Mouse (Mus musculus): Measurements from ENCODE around the gene Ptpre. TPM values are rescaled to one million over a fixed set of nuclear protein-coding genes. Genes with fewer than 3 reads are reported as not detected.

Ptpre gene
- polyA plus RNA-seq, 1 experiment from 2014 or later, result 2.2 TPM

DNA sequence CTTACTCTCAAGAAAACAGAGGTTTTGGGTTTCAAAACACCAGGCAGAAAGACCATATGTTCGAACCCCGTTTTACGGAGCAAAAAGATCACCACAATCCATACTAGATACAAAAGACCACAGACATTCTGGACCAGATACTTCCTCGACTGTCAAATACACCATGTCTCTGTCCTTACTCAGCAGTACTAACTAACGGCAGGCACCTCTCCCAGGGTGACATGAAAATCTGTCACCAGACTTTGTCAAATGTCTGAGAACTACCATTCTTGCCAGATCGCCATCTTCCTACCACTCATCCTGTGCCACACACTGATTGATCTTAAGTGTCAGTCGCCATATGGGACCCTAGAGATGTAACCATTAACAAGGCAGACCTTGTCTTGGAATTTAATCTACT, 177.9 kb downstream of the Ptpre start:
- peak overlapping the region; percentile 92 for H3K9ac ChIP-seq (replicated peaks)
- no peaks in the 10 kb centered on the region for H3K9me3 ChIP-seq
- peaks cover 3% of the 10 kb centered on the region; the same call in 1 of the 2 replicates for H3K36me3 ChIP-seq
- H3K4me1 ChIP-seq (replicated peaks), result peaks cover 30% of the 10 kb centered on the region
- H3K4me3 ChIP-seq (replicated peaks), result peak overlapping the region; percentile 87
- no peak for ATAC-seq (ENCODE audit: insufficient number of reproducible peaks, insufficient read depth, low FRiP score, low TSS enrichment, low read depth)
- WGBS, result 2% methylated on average over 7 of the region's 7 CpGs
- no peak overlapping the region for H3K27ac ChIP-seq
- H3K27me3 ChIP-seq, result no peaks in the 10 kb centered on the region
- peak overlapping the region; percentile 78 for H3K4me2 ChIP-seq

GRCm38 (mm10) chr7:135715642-135716444, 178.6 kb downstream of the Ptpre start, which contains the start of gene Mki67:
Mki67 (minus strand) TSS chr7:135716361.
- Histone ChIP-seq H3K27me3 (no peaks in the 10 kb centered on the region), H3K9ac (replicated peaks) (peak within 1 kb of the TSS; percentile 92), H3K9me3 (no peaks in the 10 kb centered on the region), H3K4me1 (replicated peaks) (peaks cover 30% of the 10 kb centered on the region), H3K4me3 (replicated peaks) (peak within 1 kb of the TSS; percentile 87), H3K4me2 (peak within 1 kb of the TSS; percentile 78), H3K27ac (peak within 1 kb of the TSS; percentile 81), H3K36me3 (no peaks in the 10 kb centered on the region)
- peak; percentile 58 for ATAC-seq (ENCODE audit: insufficient number of reproducible peaks, insufficient read depth, low FRiP score, low TSS enrichment, low read depth)
- under 1% methylated on average over 80 of the region's 82 CpGs for WGBS

DNA sequence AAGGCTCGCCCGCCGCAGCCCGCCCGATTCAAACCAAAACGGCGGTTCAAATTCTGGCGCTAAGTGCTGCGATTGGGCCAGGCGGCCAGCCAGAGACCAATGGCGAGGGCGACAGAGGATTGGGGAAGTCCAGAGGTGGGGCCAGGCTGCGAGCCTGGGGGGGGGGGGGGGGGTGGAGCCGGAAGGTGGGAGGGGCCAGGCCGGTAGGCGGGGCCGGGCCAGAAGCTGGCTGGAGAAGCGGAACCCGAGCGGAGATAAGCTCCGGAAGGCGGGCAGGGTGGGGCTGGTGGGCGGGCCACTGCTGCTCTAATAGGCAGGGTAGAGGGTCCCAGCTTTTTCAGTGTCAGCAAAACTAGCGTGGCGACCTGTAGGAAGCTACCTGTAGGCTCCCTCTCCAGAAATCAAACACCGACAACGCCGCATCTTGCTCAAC, 179.2 kb downstream of the Ptpre start:
- no peaks in the 10 kb centered on the region for H3K9me3 ChIP-seq
- peak overlapping the region; percentile 81 for H3K27ac ChIP-seq
- peak; percentile 98 for ATAC-seq (ENCODE audit: insufficient number of reproducible peaks, insufficient read depth, low FRiP score, low TSS enrichment, low read depth)
- peak overlapping the region; percentile 92 for H3K9ac ChIP-seq (replicated peaks)
- H3K4me3 ChIP-seq (replicated peaks), result peak overlapping the region; percentile 87
- no peaks in the 10 kb centered on the region for H3K27me3 ChIP-seq
- peaks cover 30% of the 10 kb centered on the region for H3K4me1 ChIP-seq (replicated peaks)
- no peaks in the 10 kb centered on the region for H3K36me3 ChIP-seq
- H3K4me2 ChIP-seq, result peak overlapping the region; percentile 78
- 0% methylated on average over 28 of the region's 28 CpGs for WGBS

- Histone ChIP-seq H3K4me3 (replicated peaks) (peak overlapping the region; percentile 87), H3K27me3 (no peaks in the 10 kb centered on the region), H3K9me3 (no peaks in the 10 kb centered on the region), H3K27ac (peak overlapping the region; percentile 45; the same call in 1 of the 2 replicates), H3K4me2 (peak overlapping the region; percentile 78), H3K4me1 (replicated peaks) (peaks cover 30% of the 10 kb centered on the region), H3K36me3 (no peaks in the 10 kb centered on the region), H3K9ac (replicated peaks) (no peak overlapping the region)
- WGBS, result 57% methylated on average over 7 of the region's 7 CpGs
- ATAC-seq (ENCODE audit: insufficient number of reproducible peaks, insufficient read depth, low FRiP score, low TSS enrichment, low read depth), result no peak
These were observed 179.8 kb downstream of the Ptpre start for GRCm38 (mm10) chr7:135716968-135717557.

DNA sequence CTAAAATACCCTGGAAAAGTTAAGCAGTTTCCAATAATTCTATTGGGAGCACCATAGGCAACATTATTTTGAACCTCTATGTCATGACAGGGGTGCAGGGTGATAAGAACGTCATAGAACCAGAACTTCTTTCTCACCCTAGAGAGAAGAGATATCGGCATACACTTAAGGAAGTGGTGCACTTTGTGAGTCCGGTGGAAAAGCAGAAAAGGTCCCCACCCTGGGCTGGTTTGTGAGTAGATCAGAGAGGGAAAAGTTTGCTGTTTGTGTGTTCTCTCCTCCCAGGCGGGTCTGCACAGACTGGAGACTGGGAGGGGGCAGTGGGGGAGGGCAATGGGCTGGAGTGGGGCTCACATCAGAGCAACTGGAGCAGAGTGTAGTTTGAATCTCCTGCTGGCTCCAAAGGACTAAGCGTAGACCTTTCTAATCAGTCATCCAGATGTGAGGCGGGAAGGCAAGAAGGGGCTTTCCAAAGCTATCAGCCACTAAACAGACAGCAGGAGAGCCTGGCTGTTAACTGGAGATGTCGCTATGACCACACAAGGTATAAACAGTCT, 184.2 kb downstream of the Ptpre start:
- ATAC-seq (ENCODE audit: insufficient number of reproducible peaks, insufficient read depth, low FRiP score, low TSS enrichment, low read depth), result no peak
- Histone ChIP-seq H3K4me2 (no peak overlapping the region), H3K4me1 (replicated peaks) (peaks cover 5% of the 10 kb centered on the region), H3K27me3 (no peaks in the 10 kb centered on the region), H3K9ac (replicated peaks) (no peak overlapping the region), H3K9me3 (no peaks in the 10 kb centered on the region), H3K27ac (no peak overlapping the region), H3K36me3 (no peaks in the 10 kb centered on the region), H3K4me3 (replicated peaks) (no peak overlapping the region)
- WGBS, result 61% methylated on average over 7 of the region's 7 CpGs

- WGBS, result 87% methylated on average over 6 of the region's 6 CpGs
- Histone ChIP-seq H3K9me3 (no peaks in the 10 kb centered on the region), H3K4me3 (replicated peaks) (no peak overlapping the region), H3K36me3 (no peaks in the 10 kb centered on the region), H3K27me3 (no peaks in the 10 kb centered on the region), H3K27ac (no peak overlapping the region), H3K4me1 (replicated peaks) (peaks cover under 1% of the 10 kb centered on the region), H3K9ac (replicated peaks) (no peak overlapping the region), H3K4me2 (no peak overlapping the region)
- no peak for ATAC-seq (ENCODE audit: insufficient number of reproducible peaks, insufficient read depth, low FRiP score, low TSS enrichment, low read depth)
These were observed 184.9 kb downstream of the Ptpre start for GRCm38 (mm10) chr7:135722011-135722838.

GRCm38 (mm10) chr7:135723672-135724341, 186.5 kb downstream of the Ptpre start:
- no peak overlapping the region for H3K27ac ChIP-seq
- H3K4me1 ChIP-seq (replicated peaks), result no peaks in the 10 kb centered on the region; the same call in 1 of the 2 replicates
- no peak overlapping the region for H3K4me3 ChIP-seq (replicated peaks)
- no peak overlapping the region for H3K4me2 ChIP-seq
- H3K9me3 ChIP-seq, result no peaks in the 10 kb centered on the region
- no peaks in the 10 kb centered on the region for H3K27me3 ChIP-seq
- H3K36me3 ChIP-seq, result no peaks in the 10 kb centered on the region
- no peak overlapping the region for H3K9ac ChIP-seq (replicated peaks)
- 75% methylated on average over 6 of the region's 6 CpGs for WGBS
- ATAC-seq (ENCODE audit: insufficient number of reproducible peaks, insufficient read depth, low FRiP score, low TSS enrichment, low read depth), result no peak

GRCm38 (mm10) chr7:135726707-135727106, 189.4 kb downstream of the Ptpre start:
- Histone ChIP-seq H3K4me1 (replicated peaks) (no peaks in the 10 kb centered on the region; the same call in 1 of the 2 replicates), H3K27me3 (no peaks in the 10 kb centered on the region), H3K9me3 (no peaks in the 10 kb centered on the region), H3K36me3 (no peaks in the 10 kb centered on the region), H3K4me3 (replicated peaks) (no peak overlapping the region), H3K9ac (replicated peaks) (no peak overlapping the region), H3K4me2 (no peak overlapping the region), H3K27ac (no peak overlapping the region)
- ATAC-seq (ENCODE audit: insufficient number of reproducible peaks, insufficient read depth, low FRiP score, low TSS enrichment, low read depth), result no peak
- WGBS, result 79% methylated on average over 1 of the region's 1 CpGs

- Histone ChIP-seq H3K36me3 (no peaks in the 10 kb centered on the region), H3K9me3 (no peaks in the 10 kb centered on the region), H3K4me1 (replicated peaks) (no peaks in the 10 kb centered on the region; the same call in 1 of the 2 replicates), H3K4me2 (no peak overlapping the region), H3K27ac (no peak overlapping the region), H3K4me3 (replicated peaks) (no peak overlapping the region), H3K9ac (replicated peaks) (no peak overlapping the region), H3K27me3 (no peaks in the 10 kb centered on the region)
- no peak for ATAC-seq (ENCODE audit: insufficient number of reproducible peaks, insufficient read depth, low FRiP score, low TSS enrichment, low read depth)
- WGBS, result 94% methylated on average over 12 of the region's 12 CpGs
These were observed 190.8 kb downstream of the Ptpre start for GRCm38 (mm10) chr7:135728038-135728437.

- Histone ChIP-seq H3K4me1 (replicated peaks) (peaks cover 8% of the 10 kb centered on the region), H3K9ac (replicated peaks) (no peak overlapping the region), H3K4me2 (no peak overlapping the region), H3K9me3 (no peaks in the 10 kb centered on the region), H3K27ac (no peak overlapping the region), H3K27me3 (no peaks in the 10 kb centered on the region), H3K36me3 (no peaks in the 10 kb centered on the region), H3K4me3 (replicated peaks) (no peak overlapping the region)
- no peak for ATAC-seq (ENCODE audit: insufficient number of reproducible peaks, insufficient read depth, low FRiP score, low TSS enrichment, low read depth)
- WGBS, result 88% methylated on average over 5 of the region's 5 CpGs
These were observed 197.1 kb downstream of the Ptpre start for GRCm38 (mm10) chr7:135734379-135734778.
